Mouse (Mus musculus): ENCODE measurements at regions not wholly inside any gene's neighbourhood (a gene's known extent, or its start where the extent isn't known, plus 50 kb on each side); places are given as distances from the start of the nearest gene placed in this dataset.

GRCm38 (mm10) chr15:52433639-52434038 lies 1451.1 kb upstream of the Gm7489 start:
- TF ChIP-seq CTCF (IDR thresholded peaks at IDR 0.05; ENCODE audit: extremely low read depth, insufficient read depth, low read length) (no peak), POLR2A (IDR thresholded peaks at IDR 0.05; ENCODE audit: extremely low read depth, insufficient read depth, low read length) (no peak)
